Mouse (Mus musculus) intestine, embryonic 15.5 days (tissue): ENCODE measurements around the gene Hoxa7. TPM values are rescaled to one million over a fixed set of nuclear protein-coding genes. Genes with fewer than 3 reads are reported as not detected.

Experiments
- ATAC-seq: fragments of 200-750 bp; cut with Nextera tagmentation; 2 replicates; pipeline ENCODE4 v1.8.0; 2017; ENCODE audit warnings: moderate TSS enrichment, moderate library complexity
- H3K27ac ChIP-seq: fragments of 300-500 bp; sonication (generic); 2 replicates; pipeline ENCODE4 v1.5.1; 2015; ENCODE audit warnings: mild to moderate bottlenecking, inconsistent platforms
- H3K27me3 ChIP-seq: fragments of 300-500 bp; sonication (generic); replicated peaks from 2 replicates; pipeline ENCODE4 v1.6.1; 2015; ENCODE audit warnings: inconsistent platforms
- H3K36me3 ChIP-seq: fragments of 300-500 bp; sonication (generic); 2 replicates; pipeline ENCODE4 v1.6.1; 2015; ENCODE audit warnings: inconsistent platforms
- H3K4me1 ChIP-seq: fragments of 300-500 bp; sonication (generic); replicated peaks from 2 replicates; pipeline ENCODE4 v1.6.1; 2015; ENCODE audit warnings: inconsistent platforms
- H3K4me2 ChIP-seq: fragments of 300-500 bp; sonication (generic); replicated peaks from 2 replicates; pipeline ENCODE4 v1.6.1; 2015; ENCODE audit warnings: mild to moderate bottlenecking, inconsistent platforms
- H3K4me3 ChIP-seq: fragments of 300-500 bp; sonication (generic); replicated peaks from 2 replicates; pipeline ENCODE4 v1.5.1; 2015; ENCODE audit warnings: inconsistent platforms
- H3K9ac ChIP-seq: fragments of 300-500 bp; sonication (generic); 2 replicates; pipeline ENCODE4 v1.6.1; 2015; ENCODE audit warnings: inconsistent platforms
- H3K9me3 ChIP-seq: fragments of 300-500 bp; sonication (generic); 2 replicates; pipeline ENCODE4 v1.6.1; 2016; ENCODE audit warnings: inconsistent platforms
- WGBS: fragments of 180-500 bp; shearing (Covaris S2); methylation state at CpG from one replicate; pipeline ENCODE4 v1.1.7; 2015; 5-methylcytosine and 5-hydroxymethylcytosine counted together
- polyA plus RNA-seq: library from polyadenylated mRNA; unstranded; fragments of >200 nt; fragmentation: Nextera tagmentation; extraction: Ambion mirVana; gene quantifications from 2 replicates; pipeline ENCODE4 v1.2.1, GENCODE M21; 2015

Gene Hoxa7
- polyA plus RNA-seq, 1 experiment from 2014 or later = 9.4 TPM

- peaks cover 21% of the 10 kb centered on the region for H3K4me1 ChIP-seq
- H3K4me3 ChIP-seq = peak overlapping the region; percentile 60
- ATAC-seq = no peak
- whole genome bisulfite sequencing = 3% methylated on average over 45 of the region's 46 CpGs
- peak overlapping the region; percentile 73 for H3K27ac ChIP-seq
- peaks cover 27% of the 10 kb centered on the region for H3K27me3 ChIP-seq
- peak overlapping the region; percentile 91 for H3K4me2 ChIP-seq
- peak overlapping the region; percentile 81 for H3K9ac ChIP-seq
- H3K9me3 ChIP-seq = no peaks in the 10 kb centered on the region
- H3K36me3 ChIP-seq = no peaks in the 10 kb centered on the region
Observed at GRCm38 (mm10) chr6:52203371-52204049, 18.1 kb downstream of the Hoxa7 start.

- Histone ChIP-seq H3K36me3 (no peaks in the 10 kb centered on the region), H3K27me3 (peaks cover 24% of the 10 kb centered on the region), H3K4me3 (peak overlapping the region; percentile 60), H3K9me3 (no peaks in the 10 kb centered on the region), H3K27ac (peak overlapping the region; percentile 73; the same call in 1 of the 2 replicates), H3K4me2 (peak overlapping the region; percentile 91), H3K4me1 (peaks cover 17% of the 10 kb centered on the region), H3K9ac (peak overlapping the region; percentile 81)
- WGBS = 15% methylated on average over 10 of the region's 10 CpGs
- no peak for ATAC-seq
Observed at GRCm38 (mm10) chr6:52203121-52203370, 18.6 kb downstream of the Hoxa7 start.

- Histone ChIP-seq H3K36me3 (no peaks in the 10 kb centered on the region), H3K4me3 (peak overlapping the region; percentile 60), H3K27me3 (peaks cover 22% of the 10 kb centered on the region), H3K4me2 (peak overlapping the region; percentile 91), H3K27ac (0 out of 2 replicates have a peak overlapping the region, but pooled peaks have one; percentile 52), H3K4me1 (peaks cover 16% of the 10 kb centered on the region), H3K9ac (peak overlapping the region; percentile 81), H3K9me3 (no peaks in the 10 kb centered on the region)
- WGBS = 33% methylated on average over 22 of the region's 22 CpGs
- no peak for ATAC-seq
Observed at GRCm38 (mm10) chr6:52202362-52203120, 19.1 kb downstream of the Hoxa7 start.

- Histone ChIP-seq H3K4me2 (peak overlapping the region; percentile 91), H3K9ac (0 out of 2 replicates have a peak overlapping the region, but pooled peaks have one; percentile 14), H3K4me3 (peak overlapping the region; percentile 27; the same call in 1 of the 2 replicates), H3K9me3 (no peaks in the 10 kb centered on the region), H3K36me3 (no peaks in the 10 kb centered on the region), H3K27ac (peak overlapping the region; percentile 49; the same call in 1 of the 2 replicates), H3K4me1 (peaks cover 16% of the 10 kb centered on the region), H3K27me3 (peaks cover 13% of the 10 kb centered on the region)
- 43% methylated on average over 1 of the region's 1 CpGs for WGBS
- ATAC-seq = no peak
Observed at GRCm38 (mm10) chr6:52201269-52201668, 20.4 kb downstream of the Hoxa7 start.

GRCm38 (mm10) chr6:52200751-52201250, 20.9 kb downstream of the Hoxa7 start:
- H3K9me3 ChIP-seq = no peaks in the 10 kb centered on the region
- no peaks in the 10 kb centered on the region for H3K36me3 ChIP-seq
- H3K27ac ChIP-seq = peak overlapping the region; percentile 49
- peak overlapping the region; percentile 24 for H3K9ac ChIP-seq
- ATAC-seq = peak; percentile 68
- H3K4me2 ChIP-seq = peak overlapping the region; percentile 91
- H3K4me1 ChIP-seq = peaks cover 15% of the 10 kb centered on the region
- H3K27me3 ChIP-seq = peaks cover 8% of the 10 kb centered on the region; the same call in 1 of the 2 replicates
- H3K4me3 ChIP-seq = peak overlapping the region; percentile 27
- WGBS = 21% methylated on average over 10 of the region's 10 CpGs

GRCm38 (mm10) chr6:52200073-52200750, 21.4 kb downstream of the Hoxa7 start:
- Histone ChIP-seq H3K27ac (peak overlapping the region; percentile 46), H3K9me3 (no peaks in the 10 kb centered on the region), H3K4me2 (peak overlapping the region; percentile 91), H3K9ac (peak overlapping the region; percentile 24), H3K4me3 (peak overlapping the region; percentile 27), H3K4me1 (peaks cover 15% of the 10 kb centered on the region; the same call in 1 of the 2 replicates), H3K27me3 (peaks cover 2% of the 10 kb centered on the region; the same call in 1 of the 2 replicates), H3K36me3 (no peaks in the 10 kb centered on the region)
- peak; percentile 57 for ATAC-seq
- WGBS = 20% methylated on average over 30 of the region's 30 CpGs

- Histone ChIP-seq H3K27ac (peak overlapping the region; percentile 75), H3K36me3 (no peaks in the 10 kb centered on the region), H3K4me2 (peak overlapping the region; percentile 39), H3K9ac (no peak overlapping the region), H3K4me3 (no peak overlapping the region), H3K4me1 (peaks cover 26% of the 10 kb centered on the region), H3K9me3 (no peaks in the 10 kb centered on the region), H3K27me3 (no peaks in the 10 kb centered on the region)
- peak; percentile 66; the same call in 1 of the 2 replicates for ATAC-seq
- WGBS = 11% methylated on average over 10 of the region's 10 CpGs
Observed at GRCm38 (mm10) chr6:52197271-52197670, 24.4 kb downstream of the Hoxa7 start.

GRCm38 (mm10) chr6:52196811-52197210, 24.8 kb downstream of the Hoxa7 start:
- Histone ChIP-seq H3K4me1 (peaks cover 29% of the 10 kb centered on the region), H3K27me3 (no peaks in the 10 kb centered on the region), H3K9ac (no peak overlapping the region), H3K4me2 (peak overlapping the region; percentile 39), H3K9me3 (no peaks in the 10 kb centered on the region), H3K4me3 (no peak overlapping the region), H3K27ac (peak overlapping the region; percentile 8), H3K36me3 (no peaks in the 10 kb centered on the region)
- 23% methylated on average over 9 of the region's 9 CpGs for WGBS
- ATAC-seq = no peak

- no peak for ATAC-seq
- 29% methylated on average over 10 of the region's 10 CpGs for WGBS
- H3K4me3 ChIP-seq = no peak overlapping the region
- peak overlapping the region; percentile 44 for H3K4me2 ChIP-seq
- peak overlapping the region; percentile 14; the same call in 1 of the 2 replicates for H3K9ac ChIP-seq
- peaks cover 37% of the 10 kb centered on the region for H3K4me1 ChIP-seq
- H3K9me3 ChIP-seq = no peaks in the 10 kb centered on the region
- peak overlapping the region; percentile 70 for H3K27ac ChIP-seq
- no peaks in the 10 kb centered on the region for H3K27me3 ChIP-seq
- no peaks in the 10 kb centered on the region for H3K36me3 ChIP-seq
Observed at GRCm38 (mm10) chr6:52194690-52195089, 27.0 kb downstream of the Hoxa7 start.

GRCm38 (mm10) chr6:52191860-52192550, 29.6 kb downstream of the Hoxa7 start:
- no peaks in the 10 kb centered on the region for H3K27me3 ChIP-seq
- no peaks in the 10 kb centered on the region for H3K36me3 ChIP-seq
- peak overlapping the region; percentile 65 for H3K4me3 ChIP-seq
- peaks cover 49% of the 10 kb centered on the region for H3K4me1 ChIP-seq
- peak overlapping the region; percentile 94 for H3K4me2 ChIP-seq
- peak overlapping the region; percentile 64 for H3K9ac ChIP-seq
- H3K9me3 ChIP-seq = no peaks in the 10 kb centered on the region
- peak; percentile 83 for ATAC-seq
- 1% methylated on average over 40 of the region's 55 CpGs for WGBS
- H3K27ac ChIP-seq = peak overlapping the region; percentile 90

GRCm38 (mm10) chr6:52190906-52191810, 30.5 kb downstream of the Hoxa7 start, which contains the start of gene Hoxa4:
Gene Hoxa4, minus strand, starts transcription at chr6:52191753.
- Histone ChIP-seq H3K4me2 (peak within 1 kb of the TSS; percentile 94), H3K27me3 (no peaks in the 10 kb centered on the region), H3K4me3 (peak within 1 kb of the TSS; percentile 65), H3K9ac (peak within 1 kb of the TSS; percentile 81), H3K36me3 (no peaks in the 10 kb centered on the region), H3K27ac (peak within 1 kb of the TSS; percentile 94), H3K9me3 (no peaks in the 10 kb centered on the region), H3K4me1 (peaks cover 43% of the 10 kb centered on the region)
- peak; percentile 48 for ATAC-seq
- WGBS = 2% methylated on average over 78 of the region's 102 CpGs
